Mouse (Mus musculus): ENCODE results near the gene Map2k4. TPM values are rescaled to one million over a fixed set of nuclear protein-coding genes. Genes with fewer than 3 reads are reported as not detected.

Map2k4 gene
- polyA plus RNA-seq, 2 experiments from 2014 or later, result 17.4 to 19.3 TPM

GRCm38 (mm10) chr11:65773535-65773934, 14.6 kb downstream of the Map2k4 start:
- no peak for ATAC-seq

DNA sequence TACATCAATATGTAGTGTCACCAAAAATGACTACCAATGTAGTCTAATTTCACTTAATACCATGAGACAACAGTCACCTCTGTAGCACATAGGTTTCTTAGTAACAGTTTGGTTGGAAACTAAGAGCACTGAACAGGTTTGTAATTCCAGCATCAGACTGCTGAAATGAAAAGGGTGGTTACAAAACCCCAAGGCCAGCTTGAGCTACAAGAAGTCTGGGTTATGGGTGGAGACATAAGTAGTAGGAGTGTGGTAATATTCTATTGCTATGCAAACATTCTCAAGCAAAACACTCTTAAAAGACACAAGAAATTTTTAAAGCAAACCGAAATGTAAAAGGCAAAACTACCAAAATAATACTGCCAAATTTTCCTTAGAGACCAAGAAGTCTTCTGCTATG, 16.6 kb downstream of the Map2k4 start:
- no peak for ATAC-seq

GRCm38 (mm10) chr11:65769990-65770389, 18.1 kb downstream of the Map2k4 start:
- ATAC-seq, result no peak

DNA sequence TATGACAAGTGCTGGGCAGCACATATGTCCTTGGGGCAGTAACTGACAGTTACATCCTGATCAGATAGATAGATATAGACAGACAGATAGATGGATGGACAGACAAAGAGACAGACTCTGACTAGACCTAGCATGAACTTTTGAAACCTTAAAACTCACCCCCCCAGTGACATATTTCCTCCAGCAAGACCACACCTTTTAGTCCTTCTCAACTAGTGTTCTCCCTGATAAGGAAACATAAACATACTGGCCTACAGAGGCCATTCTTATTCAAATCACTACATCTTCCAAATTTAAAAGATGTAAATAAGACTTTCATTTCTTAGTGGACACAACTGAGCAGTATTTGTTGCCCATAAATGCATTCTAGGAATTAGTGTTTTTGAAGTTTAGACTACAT, 19.7 kb downstream of the Map2k4 start:
- no peak for ATAC-seq

DNA sequence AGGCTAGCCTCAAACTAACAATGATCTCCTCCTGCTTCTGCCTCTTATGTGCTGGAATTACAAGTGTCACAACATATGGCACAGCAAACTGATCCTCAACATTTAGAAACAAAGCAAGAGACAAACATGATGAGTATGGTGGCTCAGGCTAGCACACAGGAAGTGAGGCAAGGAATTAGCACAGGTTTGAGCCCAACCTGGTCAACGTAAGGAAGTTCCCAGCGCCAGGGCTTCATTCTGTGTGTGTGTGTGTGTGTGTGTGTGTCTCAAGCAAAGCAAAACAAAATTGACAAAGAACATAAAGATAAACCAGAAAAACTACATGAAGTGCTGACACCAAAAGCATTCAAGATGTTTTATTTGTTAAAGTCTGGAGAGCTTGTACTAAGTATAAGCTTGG, 27.2 kb downstream of the Map2k4 start:
- ATAC-seq, result no peak

DNA sequence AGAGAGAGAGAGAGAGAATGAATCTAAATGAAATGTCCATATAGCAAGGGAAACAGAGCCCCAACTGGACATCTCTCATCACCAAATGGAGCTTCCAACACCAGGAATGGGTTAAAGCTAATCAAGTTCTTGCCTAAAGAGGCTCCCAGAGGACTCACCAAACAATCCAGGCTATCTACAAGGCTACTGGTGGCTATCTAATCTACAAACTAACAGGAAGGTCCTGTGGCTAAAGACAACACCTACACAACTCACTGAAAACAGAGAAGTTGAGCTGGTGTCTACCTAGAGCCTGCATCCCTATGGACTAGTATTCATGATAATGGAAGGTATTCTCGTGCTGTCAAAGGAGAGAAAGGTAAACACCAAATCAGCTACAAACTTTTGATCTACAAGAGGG, 28.7 kb downstream of the Map2k4 start:
- ATAC-seq, result no peak

- no peak for ATAC-seq
Observed at GRCm38 (mm10) chr11:65754161-65754560, 33.9 kb downstream of the Map2k4 start.

- no peak for ATAC-seq
Observed at GRCm38 (mm10) chr11:65753593-65753992, 34.5 kb downstream of the Map2k4 start.

- no peak for ATAC-seq
Observed at GRCm38 (mm10) chr11:65750546-65750945, 37.6 kb downstream of the Map2k4 start.

DNA sequence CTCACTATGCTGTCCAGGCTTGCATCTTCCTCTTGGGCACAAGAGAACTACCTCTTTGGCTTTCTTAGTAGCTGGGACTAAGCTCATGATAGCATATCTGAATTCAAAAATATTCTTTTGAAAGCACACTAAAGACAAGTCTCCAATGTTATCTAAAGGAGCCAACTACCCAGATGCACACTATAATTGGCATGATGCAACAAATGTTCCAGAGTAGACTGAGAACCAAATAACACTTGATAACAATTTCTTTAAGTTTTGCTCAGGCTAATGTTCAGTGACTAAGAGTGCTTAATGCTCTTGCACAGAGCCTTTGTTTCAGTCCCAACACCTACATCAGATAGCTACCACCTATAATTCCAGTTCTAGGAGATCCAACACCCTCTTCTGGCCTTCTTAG, 40.7 kb downstream of the Map2k4 start:
- ATAC-seq, result no peak

DNA sequence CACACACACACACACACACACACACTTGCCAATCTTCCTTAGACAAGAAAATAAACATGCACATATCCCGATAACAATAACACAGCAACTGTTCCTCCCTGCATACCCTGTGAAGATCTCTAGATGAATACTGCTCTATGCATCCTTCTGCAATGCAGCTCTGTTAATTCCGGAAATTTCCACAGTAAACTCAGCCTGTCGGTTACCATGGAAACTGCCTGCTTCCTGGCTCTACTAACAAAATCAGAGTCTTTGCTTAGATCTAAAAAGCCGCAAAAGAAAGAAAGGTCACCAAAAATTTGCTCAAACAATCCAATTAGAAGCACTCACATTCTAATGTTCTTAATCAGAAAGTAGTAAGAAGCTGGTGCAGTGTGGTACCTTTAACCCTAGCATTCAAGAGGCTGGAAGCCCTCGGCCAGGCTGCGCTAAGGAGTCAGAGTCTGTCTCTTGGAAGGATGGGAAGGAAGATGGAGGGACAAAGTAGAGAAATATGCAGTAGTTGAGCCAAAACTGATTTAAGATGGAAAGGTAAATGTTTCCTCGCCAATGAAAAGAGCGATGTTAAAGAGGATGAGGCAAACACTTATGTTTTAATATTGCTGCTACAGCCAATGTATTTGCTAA, 42.3 kb downstream of the Map2k4 start:
- ATAC-seq, result no peak

GRCm38 (mm10) chr11:65743866-65744265, 44.2 kb downstream of the Map2k4 start:
- ATAC-seq, result no peak

DNA sequence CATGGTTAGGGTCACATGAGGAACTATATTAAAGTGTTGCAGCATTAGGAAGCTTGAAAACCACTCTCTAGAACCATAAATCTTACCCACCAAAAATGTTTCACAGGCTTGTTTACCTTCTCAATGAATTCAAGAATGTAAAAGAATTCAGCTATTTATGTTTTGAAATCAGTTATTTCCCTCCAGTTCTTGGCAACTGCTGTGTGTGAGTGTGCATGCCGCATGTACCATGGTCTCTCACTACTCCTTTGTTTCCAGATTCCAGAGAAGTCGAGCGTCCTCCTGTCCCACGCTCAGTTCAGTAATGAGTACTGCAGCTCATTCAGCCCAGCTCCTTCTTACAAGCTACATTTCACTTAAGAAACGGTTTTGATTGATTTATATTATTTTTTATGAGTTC, 47.3 kb downstream of the Map2k4 start:
- ATAC-seq, result no peak

GRCm38 (mm10) chr11:65740390-65740789, 47.7 kb downstream of the Map2k4 start:
- no peak for ATAC-seq

DNA sequence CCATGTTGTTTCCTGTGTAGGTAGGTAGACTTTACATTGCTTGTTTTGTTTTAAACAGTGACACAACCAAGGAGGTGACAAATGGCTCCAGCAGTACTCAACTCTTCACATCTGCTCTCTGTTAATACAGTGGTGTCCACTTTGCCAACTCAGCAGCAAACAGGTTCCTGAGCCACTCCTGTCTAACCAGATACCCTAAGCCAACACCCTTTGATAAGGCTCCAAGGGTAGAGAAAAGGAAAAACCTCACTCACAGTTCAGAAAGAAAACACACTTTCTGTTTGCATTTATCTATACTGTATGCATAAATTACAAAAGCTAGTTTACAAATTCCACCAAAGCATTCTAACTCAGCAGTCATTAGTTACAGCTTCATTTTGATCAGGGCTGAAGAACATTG, 48.2 kb downstream of the Map2k4 start:
- ATAC-seq, result no peak

- no peak for ATAC-seq
Observed at GRCm38 (mm10) chr11:65734656-65735055, 53.4 kb downstream of the Map2k4 start.

DNA sequence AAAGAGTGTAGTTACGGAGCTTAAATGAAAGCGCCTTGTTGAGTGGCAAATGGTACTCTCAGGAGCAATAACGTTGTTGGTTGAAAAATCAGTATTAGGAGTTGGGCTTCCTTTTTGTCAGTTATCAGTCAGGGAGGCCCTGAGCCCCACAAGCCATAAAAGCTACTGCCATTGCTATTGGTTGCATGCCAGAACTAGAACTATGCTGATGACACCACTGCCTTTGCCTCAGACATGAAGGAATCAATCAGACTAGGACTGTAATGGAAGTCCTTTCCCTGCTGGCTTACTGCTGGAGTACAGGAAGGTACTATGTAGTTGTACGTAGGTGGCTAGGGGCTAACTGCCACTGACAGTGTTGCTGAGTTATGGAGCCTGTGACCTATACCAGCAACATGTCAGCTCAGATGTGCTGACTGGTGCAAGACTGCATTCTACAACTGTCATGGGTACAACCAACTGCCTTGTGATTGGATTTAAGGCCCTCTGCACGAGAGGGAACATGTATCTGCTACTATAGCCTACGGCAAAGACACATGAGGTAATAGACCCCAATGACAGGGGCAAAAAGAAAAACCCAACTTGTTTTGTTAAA, 58.4 kb downstream of the Map2k4 start:
- ATAC-seq, result no peak

DNA sequence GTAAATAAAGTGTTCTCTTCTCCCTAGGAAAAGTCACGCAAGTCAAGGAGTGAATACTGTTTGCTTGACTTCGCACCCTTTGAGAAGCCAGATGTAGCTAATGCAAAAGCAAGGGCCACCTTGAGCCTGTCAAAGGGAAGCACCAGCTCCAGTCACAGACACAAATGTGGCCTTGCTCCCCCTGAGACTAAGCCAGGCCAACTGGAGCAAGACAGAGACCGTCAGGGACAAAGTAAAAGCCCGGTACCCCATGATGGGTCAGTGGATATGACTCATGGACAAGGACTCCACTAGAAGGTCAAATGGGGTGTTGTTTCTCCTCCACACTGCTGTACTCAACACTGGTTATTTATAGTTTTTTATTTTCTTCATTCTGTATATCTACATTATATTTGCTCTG, 59.2 kb downstream of the Map2k4 start:
- no peak for ATAC-seq

DNA sequence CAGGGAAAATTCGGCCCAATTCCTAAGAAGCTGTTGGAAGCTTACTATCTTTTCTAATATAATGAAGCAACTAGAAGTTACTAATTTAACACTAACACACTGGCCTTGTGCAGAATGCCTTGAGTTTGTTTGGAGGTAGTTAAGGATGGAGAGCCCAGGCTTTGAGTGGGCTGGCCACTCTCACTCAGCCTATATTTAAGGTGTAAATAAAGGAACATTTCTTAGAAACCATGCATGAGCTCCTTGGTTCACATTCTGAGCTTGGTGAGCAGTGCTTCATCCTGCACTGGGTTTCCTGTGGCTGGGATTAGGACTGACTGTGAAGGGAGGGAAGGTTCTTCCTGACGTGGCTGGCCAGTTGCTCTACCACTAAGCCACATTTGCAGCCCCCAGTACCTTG, 64.4 kb downstream of the Map2k4 start:
- ATAC-seq, result no peak

- no peak for ATAC-seq
Observed at GRCm38 (mm10) chr11:65721615-65722014, 66.5 kb downstream of the Map2k4 start.

DNA sequence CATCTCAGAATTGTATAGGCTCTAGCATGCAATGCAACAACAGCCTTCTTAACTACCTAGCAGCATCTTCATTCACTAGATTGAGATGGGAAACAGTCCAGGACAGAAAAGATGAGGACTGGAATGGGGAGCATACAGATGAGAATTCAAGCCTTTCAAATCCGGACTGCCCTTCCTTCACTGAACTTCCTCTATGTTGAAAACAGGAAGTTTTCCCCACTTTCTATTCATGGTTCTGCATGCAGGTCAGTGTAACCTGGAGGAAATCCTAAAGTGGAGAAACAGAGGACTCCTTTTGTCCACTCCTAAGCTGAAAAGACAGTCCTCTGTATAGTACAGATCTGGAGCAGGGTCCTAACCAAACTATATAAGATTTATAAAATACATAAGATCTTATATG, 68.1 kb downstream of the Map2k4 start:
- no peak for ATAC-seq

- ATAC-seq, result no peak
Observed at GRCm38 (mm10) chr11:65713830-65714229, 74.3 kb downstream of the Map2k4 start.

- ATAC-seq, result no peak
Observed at GRCm38 (mm10) chr11:65712754-65713306, 75.3 kb downstream of the Map2k4 start.

- no peak for ATAC-seq
Observed at GRCm38 (mm10) chr11:65706784-65707183, 81.3 kb downstream of the Map2k4 start.

GRCm38 (mm10) chr11:65706176-65706575, 81.9 kb downstream of the Map2k4 start:
- ATAC-seq, result no peak
